Mouse (Mus musculus) liver, embryonic 16.5 days (tissue): ENCODE measurements around the gene Zdhhc6. TPM values are rescaled to one million over a fixed set of nuclear protein-coding genes. Genes with fewer than 3 reads are reported as not detected.
A peak's percentile ranks its signal among the peaks of the same experiment; 100 is the strongest.

ENCODE experiments used
- ATAC-seq: fragments of 200-750 bp; cut with Nextera tagmentation; 2 replicates; pipeline ENCODE4 v1.8.0; 2017; ENCODE audit warnings: low read depth, mild to moderate bottlenecking, moderate number of reproducible peaks, moderate library complexity
- H3K27ac ChIP-seq: fragments of 300-500 bp; sonication (generic); 2 replicates; pipeline ENCODE4 v1.5.1; 2014; ENCODE audit warnings: mild to moderate bottlenecking, low read length
- H3K27me3 ChIP-seq: fragments of 300-500 bp; sonication (generic); 2 replicates; pipeline ENCODE4 v1.6.1; 2014; ENCODE audit warnings: low read depth, low read length, mixed read lengths; ENCODE audit not compliant: control insufficient read depth, insufficient read depth
- H3K36me3 ChIP-seq: fragments of 300-500 bp; sonication (generic); 2 replicates; pipeline ENCODE4 v1.6.1; 2014; ENCODE audit warnings: mild to moderate bottlenecking; ENCODE audit not compliant: control insufficient read depth, insufficient read depth
- H3K4me1 ChIP-seq: fragments of 300-500 bp; sonication (generic); 2 replicates; pipeline ENCODE4 v1.6.1; 2014; ENCODE audit warnings: low read depth, low read length, mixed read lengths; ENCODE audit not compliant: control insufficient read depth
- H3K4me2 ChIP-seq: fragments of 300-500 bp; sonication (generic); 2 replicates; pipeline ENCODE4 v1.6.1; 2014; ENCODE audit warnings: low read depth, low read length, mixed read lengths
- H3K4me3 ChIP-seq: fragments of 300-500 bp; sonication (generic); 2 replicates; pipeline ENCODE4 v1.5.1; 2014; ENCODE audit warnings: low read depth, mild to moderate bottlenecking, low read length
- H3K9ac ChIP-seq: fragments of 300-500 bp; sonication (generic); 2 replicates; pipeline ENCODE4 v1.6.1; 2014; ENCODE audit warnings: low read depth, low read length
- H3K9me3 ChIP-seq: fragments of 300-500 bp; sonication (generic); replicated peaks from 2 replicates; pipeline ENCODE4 v1.6.1; 2016; ENCODE audit warnings: low read length; ENCODE audit not compliant: control insufficient read depth
- WGBS: fragments of 180-500 bp; shearing (Covaris S2); extraction: QIAGEN DNeasy Blood & Tissue Kit; methylation state at CpG from one replicate; pipeline ENCODE4 v1.1.7; 2014; ENCODE audit not compliant: insufficient replicate concordance; 5-methylcytosine and 5-hydroxymethylcytosine counted together
- polyA plus RNA-seq: library from polyadenylated mRNA; unstranded; fragments of >200 nt; fragmentation: Nextera tagmentation; extraction: Ambion mirVana; gene quantifications from 2 replicates; pipeline ENCODE4 v1.2.1, GENCODE M21; 2015

The Zdhhc6 gene
- polyA plus RNA-seq, 1 experiment from 2014 or later = 48.5 TPM

GRCm38 (mm10) chr19:55276770-55277169, 39.1 kb downstream of the Zdhhc6 start:
- 59% methylated on average over 3 of the region's 3 CpGs for WGBS
- H3K9me3 ChIP-seq = no peaks in the 10 kb centered on the region
- H3K4me1 ChIP-seq = peaks cover 32% of the 10 kb centered on the region
- no peak overlapping the region for H3K4me2 ChIP-seq
- no peak overlapping the region for H3K27ac ChIP-seq
- ATAC-seq = peak; percentile 55
- no peaks in the 10 kb centered on the region for H3K27me3 ChIP-seq
- H3K4me3 ChIP-seq = no peak overlapping the region
- H3K36me3 ChIP-seq = peaks cover 31% of the 10 kb centered on the region
- H3K9ac ChIP-seq = no peak overlapping the region

GRCm38 (mm10) chr19:55276100-55276499, 39.7 kb downstream of the Zdhhc6 start:
- ATAC-seq = no peak
- H3K27ac ChIP-seq = peak overlapping the region; percentile 0
- H3K9me3 ChIP-seq = no peaks in the 10 kb centered on the region
- H3K27me3 ChIP-seq = no peaks in the 10 kb centered on the region
- H3K36me3 ChIP-seq = peaks cover 24% of the 10 kb centered on the region
- H3K9ac ChIP-seq = no peak overlapping the region
- peaks cover 38% of the 10 kb centered on the region for H3K4me1 ChIP-seq
- 51% methylated on average over 4 of the region's 4 CpGs for WGBS
- no peak overlapping the region for H3K4me2 ChIP-seq
- no peak overlapping the region for H3K4me3 ChIP-seq

GRCm38 (mm10) chr19:55273340-55273739, 42.5 kb downstream of the Zdhhc6 start:
- no peaks in the 10 kb centered on the region for H3K9me3 ChIP-seq
- H3K4me1 ChIP-seq = peaks cover 47% of the 10 kb centered on the region
- peak overlapping the region; percentile 65 for H3K27ac ChIP-seq
- H3K9ac ChIP-seq = no peak overlapping the region
- WGBS = 21% methylated on average over 6 of the region's 6 CpGs
- no peak overlapping the region for H3K4me3 ChIP-seq
- H3K4me2 ChIP-seq = no peak overlapping the region
- H3K36me3 ChIP-seq = peaks cover 11% of the 10 kb centered on the region
- H3K27me3 ChIP-seq = no peaks in the 10 kb centered on the region
- peak; percentile 75 for ATAC-seq

GRCm38 (mm10) chr19:55271448-55271847, 44.4 kb downstream of the Zdhhc6 start:
- Histone ChIP-seq H3K9me3 (no peaks in the 10 kb centered on the region), H3K9ac (no peak overlapping the region; the same call in 1 of the 2 replicates), H3K27me3 (no peaks in the 10 kb centered on the region), H3K27ac (peak overlapping the region; percentile 35; the same call in 1 of the 2 replicates), H3K4me3 (no peak overlapping the region), H3K36me3 (0 out of 2 replicates have a peak, but pooled peaks cover 2% of the 10 kb centered on the region), H3K4me2 (no peak overlapping the region), H3K4me1 (peaks cover 53% of the 10 kb centered on the region)
- 39% methylated on average over 3 of the region's 3 CpGs for WGBS
- peak; percentile 46 for ATAC-seq

- Histone ChIP-seq H3K4me3 (no peak overlapping the region), H3K4me2 (no peak overlapping the region), H3K4me1 (peaks cover 35% of the 10 kb centered on the region), H3K9ac (no peak overlapping the region), H3K36me3 (0 out of 2 replicates have a peak, but pooled peaks cover 2% of the 10 kb centered on the region), H3K9me3 (no peaks in the 10 kb centered on the region), H3K27me3 (no peaks in the 10 kb centered on the region), H3K27ac (no peak overlapping the region)
- 80% methylated on average over 5 of the region's 5 CpGs for WGBS
- no peak for ATAC-seq
Observed at GRCm38 (mm10) chr19:55269051-55269450, 46.8 kb downstream of the Zdhhc6 start.

GRCm38 (mm10) chr19:55268150-55268549, 47.7 kb downstream of the Zdhhc6 start:
- H3K4me2 ChIP-seq = no peak overlapping the region

GRCm38 (mm10) chr19:55266786-55267185, 49.0 kb downstream of the Zdhhc6 start:
- Histone ChIP-seq H3K27me3 (no peaks in the 10 kb centered on the region), H3K4me3 (no peak overlapping the region), H3K4me2 (no peak overlapping the region), H3K9me3 (no peaks in the 10 kb centered on the region), H3K27ac (no peak overlapping the region; the same call in 1 of the 2 replicates), H3K4me1 (peaks cover 24% of the 10 kb centered on the region), H3K36me3 (0 out of 2 replicates have a peak, but pooled peaks cover 2% of the 10 kb centered on the region), H3K9ac (no peak overlapping the region)
- no peak for ATAC-seq
- WGBS = 87% methylated on average over 3 of the region's 3 CpGs

More at GRCm38 (mm10) chr19:55268150-55268549, 47.7 kb downstream of the Zdhhc6 start:
- Histone ChIP-seq H3K9me3 (no peaks in the 10 kb centered on the region), H3K36me3 (0 out of 2 replicates have a peak, but pooled peaks cover 2% of the 10 kb centered on the region), H3K4me1 (peaks cover 29% of the 10 kb centered on the region), H3K27ac (no peak overlapping the region), H3K4me3 (no peak overlapping the region), H3K27me3 (no peaks in the 10 kb centered on the region), H3K9ac (no peak overlapping the region)
- no peak for ATAC-seq
- 60% methylated on average over 3 of the region's 3 CpGs for WGBS

GRCm38 (mm10) chr19:55265269-55265668, 50.6 kb downstream of the Zdhhc6 start:
- Histone ChIP-seq H3K9me3 (no peaks in the 10 kb centered on the region), H3K9ac (no peak overlapping the region), H3K27ac (no peak overlapping the region), H3K4me2 (no peak overlapping the region), H3K4me3 (no peak overlapping the region), H3K27me3 (no peaks in the 10 kb centered on the region), H3K36me3 (0 out of 2 replicates have a peak, but pooled peaks cover 2% of the 10 kb centered on the region), H3K4me1 (peaks cover 16% of the 10 kb centered on the region)
- no peak for ATAC-seq
- 39% methylated on average over 3 of the region's 3 CpGs for WGBS

GRCm38 (mm10) chr19:55260389-55261184, 55.2 kb downstream of the Zdhhc6 start:
- Histone ChIP-seq H3K9ac (no peak overlapping the region), H3K27ac (peak overlapping the region; percentile 10; the same call in 1 of the 2 replicates), H3K4me2 (peak overlapping the region; percentile 0; the same call in 1 of the 2 replicates), H3K4me3 (no peak overlapping the region), H3K9me3 (no peaks in the 10 kb centered on the region), H3K27me3 (no peaks in the 10 kb centered on the region), H3K36me3 (no peaks in the 10 kb centered on the region), H3K4me1 (peaks cover 51% of the 10 kb centered on the region)
- 51% methylated on average over 12 of the region's 12 CpGs for WGBS
- ATAC-seq = no peak
